Mouse (Mus musculus) embryo, embryonic 10 days (tissue): ENCODE measurements at regions not wholly inside any gene's neighbourhood (a gene's known extent, or its start where the extent isn't known, plus 50 kb on each side); places are given as distances from the start of the nearest gene placed in this dataset.

Experiments used
- DNase-seq: peaks from one replicate; pipeline ENCODE4 v3.0.0-alpha.2; 2015; ENCODE audit warnings: low spot score

GRCm38 (mm10) chr19:18444324-18444723 lies 187.3 kb downstream of the Ostf1 start:
- DNase-seq: no peak

- peak; percentile 32 for DNase-seq
These were observed 195.3 kb downstream of the Ostf1 start for GRCm38 (mm10) chr19:18436351-18436750.

- peak; percentile 68 for DNase-seq
These were observed 211.2 kb downstream of the Ostf1 start for GRCm38 (mm10) chr19:18420381-18420785.

GRCm38 (mm10) chr19:18418548-18418947 lies 213.1 kb downstream of the Ostf1 start:
- DNase-seq: no peak

- DNase-seq: no peak
These were observed 254.0 kb downstream of the Ostf1 start for GRCm38 (mm10) chr19:18377466-18378089.

GRCm38 (mm10) chr19:18368612-18369011 lies 263.0 kb downstream of the Ostf1 start:
- no peak for DNase-seq

GRCm38 (mm10) chr19:18353960-18354359 lies 277.7 kb downstream of the Ostf1 start:
- DNase-seq: no peak

GRCm38 (mm10) chr19:18345735-18346134 lies 285.9 kb downstream of the Ostf1 start:
- no peak for DNase-seq

GRCm38 (mm10) chr19:18343647-18344046 lies 288.0 kb downstream of the Ostf1 start:
- DNase-seq: no peak

- peak; percentile 7 for DNase-seq
These were observed 288.6 kb downstream of the Ostf1 start for GRCm38 (mm10) chr19:18343003-18343402.

GRCm38 (mm10) chr19:18337819-18338555 lies 293.6 kb downstream of the Ostf1 start:
- no peak for DNase-seq

GRCm38 (mm10) chr19:18336637-18337036 lies 295.0 kb downstream of the Ostf1 start:
- DNase-seq: no peak

- DNase-seq: no peak
These were observed 297.0 kb downstream of the Ostf1 start for GRCm38 (mm10) chr19:18334639-18335038.

- DNase-seq: no peak
These were observed 299.8 kb downstream of the Ostf1 start for GRCm38 (mm10) chr19:18331811-18332210.

GRCm38 (mm10) chr19:18329421-18329820 lies 302.2 kb downstream of the Ostf1 start:
- DNase-seq: no peak

- DNase-seq: no peak
These were observed 313.2 kb downstream of the Ostf1 start for GRCm38 (mm10) chr19:18318391-18318944.

- DNase-seq: no peak
These were observed 358.2 kb downstream of the Ostf1 start for GRCm38 (mm10) chr19:18273415-18273814.

- DNase-seq: no peak
These were observed 376.4 kb downstream of the Ostf1 start for GRCm38 (mm10) chr19:18255074-18255684.

GRCm38 (mm10) chr19:18253333-18253732 lies 378.3 kb downstream of the Ostf1 start:
- DNase-seq: no peak
